ENCODE assay signal across 18 mouse cellular contexts in genomic region chr13:86097836-86098235, GRCm38 (mm10).
"Had no signal": no experiment of that assay in that cellular context is flagged by ENCODE, and none has a peak within 500 bp of the region (broad histone marks: within the 10 kb centered on the region; RNA-seq: fewer than 3 reads in every experiment).

No protein-coding gene starts in this region.

- H3K36me3 ChIP-seq: midbrain, embryonic 10.5 days; midbrain, embryonic 12.5 days; neural tube, embryonic 13.5 days; neural tube, embryonic 15.5 days; stomach, embryonic 15.5 days had no signal

- H3K9ac ChIP-seq: lung, embryonic 14.5 days; midbrain, embryonic 12.5 days; neural tube, embryonic 13.5 days; neural tube, embryonic 15.5 days; stomach, embryonic 15.5 days had no signal

- H3K4me1 ChIP-seq: midbrain, embryonic 12.5 days; neural tube, embryonic 13.5 days; neural tube, embryonic 15.5 days; stomach, embryonic 15.5 days had no signal

- H3K4me3 ChIP-seq: midbrain, embryonic 10.5 days; midbrain, embryonic 12.5 days; myocyte; neural tube, embryonic 13.5 days; neural tube, embryonic 15.5 days; stomach, embryonic 15.5 days had no signal

- H3K9me3 ChIP-seq: midbrain, embryonic 10.5 days; midbrain, embryonic 12.5 days; neural tube, embryonic 13.5 days; neural tube, embryonic 15.5 days; stomach, embryonic 15.5 days had no signal

- DNase-seq: lung, adult 18-20 months; lung, embryonic 14.5 days; lung, postnatal 10 days; lung, postnatal 4 days; midbrain, embryonic 14.5 days; retina, postnatal 1 day; right cerebral cortex, adult 18-20 months; right cerebral cortex, postnatal 25 days; thymus, adult 18-20 months; thymus, postnatal 14 days; thymus, postnatal 36 days had no signal

- H3K27me3 ChIP-seq: midbrain, embryonic 12.5 days; neural tube, embryonic 13.5 days; neural tube, embryonic 15.5 days; stomach, embryonic 15.5 days had no signal

- H3K27ac ChIP-seq: midbrain, embryonic 10.5 days; midbrain, embryonic 12.5 days; neural tube, embryonic 13.5 days; neural tube, embryonic 15.5 days; stomach, embryonic 15.5 days; stomach, postnatal 0 days had no signal
